Mouse (Mus musculus): ENCODE measurements around the gene Ets1. TPM values are rescaled to one million over a fixed set of nuclear protein-coding genes. Genes with fewer than 3 reads are reported as not detected.

Gene Ets1
- total RNA-seq, 1 experiment from 2014 or later = 744 TPM

DNA sequence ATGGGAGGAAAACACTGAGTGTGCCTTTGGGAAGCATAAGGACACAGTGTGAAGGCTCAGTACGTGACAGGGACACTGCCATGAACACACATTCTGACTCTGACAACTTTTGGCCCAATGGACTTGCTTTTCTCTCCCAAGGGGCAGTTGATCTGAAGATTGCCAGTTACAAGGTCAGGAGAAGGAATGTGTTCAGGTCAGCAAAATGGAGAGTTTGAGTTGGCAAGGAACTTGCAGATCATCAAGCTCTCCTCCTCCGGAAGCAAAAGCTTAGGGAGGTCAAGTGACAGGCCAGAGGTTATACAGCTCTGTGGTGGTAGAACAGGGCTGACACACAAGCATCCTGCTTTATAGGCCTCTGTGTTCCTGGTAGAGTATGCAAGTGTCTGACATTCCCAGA lies 21.1 kb downstream of the Ets1 start:
- ATAC-seq (ENCODE audit: extremely low read depth, insufficient number of reproducible peaks, low FRiP score, poor library complexity, severe bottlenecking) = no peak

DNA sequence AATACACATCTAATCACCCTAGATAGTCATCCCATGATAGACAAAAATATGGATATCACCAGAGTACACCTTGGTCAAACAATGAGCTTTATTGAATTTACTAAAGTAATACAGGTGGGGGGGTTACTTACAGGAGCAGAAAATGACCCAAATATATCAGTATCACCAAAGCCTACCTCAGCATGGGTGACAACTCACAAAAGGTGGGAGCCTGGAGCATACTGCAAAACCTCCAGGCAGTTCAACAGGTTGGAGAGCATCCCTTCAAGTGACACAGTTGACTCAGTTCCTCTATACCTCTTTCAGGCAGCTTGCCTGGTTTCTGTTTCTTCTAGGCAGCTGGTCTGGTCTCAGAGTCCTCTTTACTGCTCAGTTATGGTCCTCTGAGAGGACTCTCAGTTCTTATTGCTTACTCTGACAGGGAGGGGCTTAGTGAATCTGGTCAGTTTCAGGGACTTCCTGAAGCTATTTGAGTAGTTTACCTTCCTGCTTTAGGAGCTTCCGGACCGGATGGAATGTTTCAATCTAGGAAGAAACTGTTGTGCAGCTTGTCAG lies 24.5 kb downstream of the Ets1 start:
- ATAC-seq (ENCODE audit: extremely low read depth, insufficient number of reproducible peaks, low FRiP score, poor library complexity, severe bottlenecking) = peak; percentile 49; the same call in 1 of the 2 replicates

DNA sequence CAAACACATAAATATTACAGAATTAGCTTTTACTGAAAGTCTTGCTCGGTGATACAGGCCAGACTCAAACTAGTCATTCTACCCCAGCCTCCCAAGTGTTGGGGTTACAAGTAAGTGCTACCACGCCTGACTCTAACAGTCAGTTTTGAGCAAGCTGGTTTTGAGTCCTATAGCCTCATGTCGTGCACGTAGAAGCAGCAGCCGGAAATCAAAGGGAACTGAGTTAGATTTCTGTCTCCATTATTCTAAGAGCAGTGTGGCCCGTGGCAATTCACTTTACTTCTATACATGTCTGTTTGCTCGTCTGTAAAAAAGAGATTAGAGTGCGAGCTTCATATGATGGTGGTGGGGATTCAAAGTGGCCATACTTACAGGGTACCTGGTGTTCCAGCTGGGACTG lies 25.1 kb downstream of the Ets1 start:
- ATAC-seq (ENCODE audit: extremely low read depth, insufficient number of reproducible peaks, low FRiP score, poor library complexity, severe bottlenecking) = no peak

DNA sequence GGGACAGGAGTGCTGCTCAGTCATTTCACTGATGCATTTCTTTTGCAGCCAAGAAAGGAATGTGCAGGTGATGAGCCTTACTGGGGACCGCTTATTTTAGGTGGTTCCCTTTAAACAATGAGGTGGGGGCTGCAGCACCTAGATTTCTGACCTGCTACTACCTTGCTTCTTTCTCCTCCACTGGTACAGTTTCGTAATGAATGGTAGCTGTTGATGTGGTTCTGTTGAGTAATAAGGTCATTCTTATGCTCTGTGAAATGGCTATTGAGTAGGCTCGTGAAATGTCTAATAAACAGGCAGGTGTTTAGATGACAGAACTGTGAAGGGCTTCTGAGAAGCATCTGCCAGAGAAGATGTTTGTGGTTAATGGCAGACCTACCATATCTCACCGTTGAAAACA lies 25.5 kb downstream of the Ets1 start:
- no peak for ATAC-seq (ENCODE audit: extremely low read depth, insufficient number of reproducible peaks, low FRiP score, poor library complexity, severe bottlenecking)

DNA sequence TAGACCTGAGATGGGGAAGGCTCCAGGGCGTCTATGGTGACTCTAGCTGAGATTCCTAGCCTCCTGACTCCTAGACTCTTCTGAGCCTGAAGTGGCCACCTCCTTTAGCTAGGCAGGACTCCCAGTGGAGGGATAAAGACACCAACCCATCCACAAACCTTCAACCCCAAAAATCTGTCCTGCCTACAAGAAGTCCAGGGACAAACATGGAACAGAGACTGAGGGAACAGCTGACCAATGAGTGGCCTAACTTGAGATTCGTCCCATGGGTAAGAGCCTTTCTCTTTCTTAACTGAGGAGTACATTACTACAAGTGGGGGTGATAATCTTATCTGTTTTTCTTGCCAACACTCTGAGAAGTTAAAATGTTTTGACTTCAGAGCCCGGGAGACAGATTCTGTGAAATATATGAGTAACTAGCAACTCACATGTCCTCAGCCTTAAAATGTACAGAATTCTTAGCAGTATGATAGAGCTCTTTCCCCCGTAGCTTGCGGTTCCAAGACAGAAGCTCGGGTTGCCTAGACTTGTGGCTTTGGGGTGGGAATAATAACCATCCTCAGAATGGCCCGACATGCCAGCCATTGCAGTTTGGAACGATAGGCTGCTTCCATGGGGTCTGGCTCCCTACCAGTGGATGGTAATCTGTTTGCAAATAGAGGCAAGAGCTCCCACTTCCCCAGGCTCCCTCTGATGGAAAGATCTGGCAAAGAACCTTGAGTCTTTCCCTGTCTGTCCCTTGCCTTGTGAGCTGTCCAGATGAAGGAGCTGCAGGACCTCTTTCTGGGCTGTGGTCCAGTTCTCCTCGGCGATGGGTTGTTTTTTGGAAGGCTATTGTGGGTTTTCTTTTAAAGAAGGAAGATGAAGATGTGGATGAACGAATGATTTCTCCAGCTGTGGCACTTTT lies 30.8 kb downstream of the Ets1 start:
- no peak for ATAC-seq (ENCODE audit: extremely low read depth, insufficient number of reproducible peaks, low FRiP score, poor library complexity, severe bottlenecking)

DNA sequence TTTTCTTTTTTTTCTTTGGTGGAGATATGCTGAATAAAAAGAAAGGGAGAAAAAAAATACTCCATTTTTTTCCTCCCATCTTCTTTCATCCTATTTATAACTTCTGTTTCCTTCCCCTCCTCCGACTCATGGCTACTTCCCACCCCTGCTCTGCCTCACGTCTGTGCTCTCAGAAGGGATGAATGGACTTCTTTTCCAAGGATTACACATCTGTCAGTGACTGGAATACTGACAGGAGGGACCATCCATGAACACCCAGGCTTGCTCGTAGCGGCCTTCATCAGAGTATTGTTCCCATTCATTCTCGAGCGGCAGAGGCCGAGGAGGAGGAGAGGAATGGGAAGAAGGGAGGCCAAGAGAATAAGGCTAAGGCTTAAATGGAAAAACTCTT lies 31.5 kb downstream of the Ets1 start:
- ATAC-seq (ENCODE audit: extremely low read depth, insufficient number of reproducible peaks, low FRiP score, poor library complexity, severe bottlenecking) = no peak

DNA sequence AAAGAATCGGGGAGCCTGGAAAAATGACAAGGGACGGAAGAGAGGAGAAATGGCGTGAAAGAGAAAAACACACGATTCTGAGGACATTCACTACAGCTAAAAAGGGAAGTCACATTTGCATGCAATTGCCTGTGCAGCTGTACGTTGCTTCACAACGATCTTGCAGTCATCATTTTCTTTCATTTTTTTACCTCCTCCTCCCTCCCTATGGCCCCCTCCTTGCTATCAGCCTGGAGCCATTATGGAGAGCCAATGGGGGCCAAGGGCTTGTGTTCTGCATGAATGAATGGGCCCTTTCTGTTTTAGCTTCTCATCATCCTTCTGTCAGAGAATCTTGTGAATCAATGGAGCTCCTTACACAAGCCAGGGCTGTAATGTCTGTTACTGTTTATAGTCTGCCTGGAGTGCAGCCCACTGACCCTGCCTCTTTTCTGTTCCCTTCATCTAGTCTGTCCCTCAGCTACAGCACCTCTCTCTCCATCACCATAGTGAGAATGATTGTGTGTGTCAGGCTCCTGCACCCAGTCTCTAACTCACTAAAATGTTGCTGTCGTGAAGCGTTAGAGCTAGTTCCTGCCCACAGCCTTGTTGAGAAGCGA lies 32.2 kb downstream of the Ets1 start:
- peak; percentile 84 for ATAC-seq (ENCODE audit: extremely low read depth, insufficient number of reproducible peaks, low FRiP score, poor library complexity, severe bottlenecking)

DNA sequence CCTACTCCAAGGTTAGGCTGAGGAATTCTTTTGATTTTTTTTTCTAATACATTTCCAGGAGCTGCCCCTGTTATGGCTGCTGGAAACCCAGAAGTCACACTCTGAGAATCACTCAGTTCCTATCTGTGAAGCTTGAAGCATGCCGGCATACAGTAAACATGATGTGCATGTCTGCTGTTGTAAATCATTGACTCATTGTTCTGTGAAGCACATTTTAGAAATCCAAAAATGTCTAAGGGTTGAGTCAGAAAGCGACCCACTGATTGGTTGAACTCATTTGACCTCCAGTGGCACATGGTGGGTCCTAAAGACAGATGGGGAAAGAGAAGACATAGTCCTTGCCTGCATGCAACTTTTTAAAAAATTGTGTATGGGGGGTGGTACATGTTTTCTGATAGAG lies 33.4 kb downstream of the Ets1 start:
- no peak for ATAC-seq (ENCODE audit: extremely low read depth, insufficient number of reproducible peaks, low FRiP score, poor library complexity, severe bottlenecking)

DNA sequence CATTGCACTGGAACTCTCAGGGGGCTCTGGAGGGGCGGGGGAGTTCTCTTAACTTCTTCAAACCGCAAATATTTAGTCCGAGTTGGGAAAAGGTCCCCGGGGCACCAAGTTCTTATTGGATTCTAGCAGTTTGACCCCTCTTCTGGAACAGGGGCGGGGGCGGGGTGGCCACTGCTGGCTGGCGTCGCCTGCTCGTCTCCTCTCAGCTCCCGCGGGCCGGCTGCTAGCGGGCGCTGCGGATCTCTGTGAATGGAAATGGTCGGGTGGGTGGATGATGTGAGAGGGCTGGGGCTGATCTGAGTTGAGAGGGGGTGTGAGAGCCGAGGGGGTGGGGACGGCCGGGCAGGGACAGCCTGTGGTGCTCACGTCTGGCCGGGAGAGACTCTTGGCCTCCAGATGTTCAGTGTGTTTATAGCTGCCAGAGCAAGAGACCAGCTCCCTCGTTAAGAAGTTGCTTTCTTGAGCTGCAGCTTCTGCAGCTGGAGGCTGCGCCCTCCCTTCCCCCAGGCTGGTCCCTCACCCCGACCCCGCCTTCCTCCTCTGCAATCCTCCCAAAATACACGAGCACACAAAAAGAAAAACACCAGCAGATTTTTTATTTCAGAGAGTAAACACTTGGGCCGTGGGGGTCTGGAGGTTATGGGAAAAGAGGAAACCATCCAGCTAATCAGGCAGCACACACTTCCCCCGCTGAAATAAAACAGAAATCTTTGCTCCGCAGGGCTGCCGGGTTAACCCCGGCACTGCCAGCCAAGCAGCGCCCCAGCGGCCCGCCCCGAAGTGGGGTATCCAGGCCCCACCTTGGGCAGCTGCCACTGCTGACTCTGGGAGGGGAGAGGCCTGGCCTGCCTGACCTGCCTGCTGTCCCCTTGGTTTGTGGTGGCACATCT lies 36.2 kb downstream of the Ets1 start:
- peak; percentile 49 for ATAC-seq (ENCODE audit: extremely low read depth, insufficient number of reproducible peaks, low FRiP score, poor library complexity, severe bottlenecking)

DNA sequence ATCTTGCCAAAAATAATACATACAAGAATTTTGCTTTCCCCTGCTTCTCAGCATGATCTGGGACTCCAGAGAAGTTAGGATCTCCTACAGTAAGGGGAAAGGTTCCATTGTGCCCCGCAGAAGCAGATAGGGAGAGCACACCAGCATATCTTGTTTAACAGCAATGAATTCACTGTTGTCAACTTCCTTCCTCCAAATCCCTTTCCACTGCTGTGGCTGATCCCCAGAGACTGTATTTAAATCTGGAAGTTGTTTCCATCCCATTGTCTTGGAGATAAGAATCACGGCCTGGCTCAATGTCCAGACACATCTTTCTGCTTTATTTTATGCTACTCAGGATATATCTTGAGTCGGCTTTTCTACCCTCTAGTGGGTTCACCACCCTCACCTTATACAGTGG lies 37.9 kb downstream of the Ets1 start:
- ATAC-seq (ENCODE audit: extremely low read depth, insufficient number of reproducible peaks, low FRiP score, poor library complexity, severe bottlenecking) = no peak

DNA sequence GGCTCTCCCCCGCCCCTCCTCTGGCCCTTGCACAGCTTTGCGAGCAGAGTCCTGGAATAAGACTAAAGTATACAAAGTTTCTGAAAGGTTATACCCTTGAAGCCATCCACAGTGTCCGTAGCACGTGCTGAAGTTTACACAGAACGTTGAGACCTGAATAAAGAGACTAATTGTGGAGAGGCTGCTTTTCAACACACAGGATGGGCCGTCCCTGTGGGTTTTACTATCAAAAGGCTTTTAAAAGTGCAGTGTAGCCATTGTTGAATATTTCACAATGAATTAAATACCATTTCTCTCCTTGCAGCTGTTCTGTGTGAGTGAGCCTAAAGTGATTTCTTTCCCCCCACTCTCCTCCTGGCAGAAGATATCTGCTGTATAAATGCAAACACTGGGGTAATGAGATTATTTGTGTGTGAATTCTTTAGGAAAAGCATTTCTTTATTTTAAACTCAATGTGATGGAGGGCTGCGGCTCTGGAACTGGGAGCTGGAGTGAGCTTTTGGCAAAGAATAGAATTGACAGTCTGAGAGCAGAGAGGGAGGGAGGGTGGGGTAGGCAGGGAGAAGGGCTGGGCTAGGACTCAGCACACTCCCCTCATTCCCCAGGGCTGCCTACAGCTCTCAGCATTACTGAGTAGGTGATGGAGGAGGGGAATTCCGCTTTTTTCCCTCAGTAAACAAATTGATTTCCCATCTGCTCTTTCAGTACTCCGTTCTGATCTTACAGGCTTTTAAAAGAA lies 39.8 kb downstream of the Ets1 start:
- ATAC-seq (ENCODE audit: extremely low read depth, insufficient number of reproducible peaks, low FRiP score, poor library complexity, severe bottlenecking) = no peak

DNA sequence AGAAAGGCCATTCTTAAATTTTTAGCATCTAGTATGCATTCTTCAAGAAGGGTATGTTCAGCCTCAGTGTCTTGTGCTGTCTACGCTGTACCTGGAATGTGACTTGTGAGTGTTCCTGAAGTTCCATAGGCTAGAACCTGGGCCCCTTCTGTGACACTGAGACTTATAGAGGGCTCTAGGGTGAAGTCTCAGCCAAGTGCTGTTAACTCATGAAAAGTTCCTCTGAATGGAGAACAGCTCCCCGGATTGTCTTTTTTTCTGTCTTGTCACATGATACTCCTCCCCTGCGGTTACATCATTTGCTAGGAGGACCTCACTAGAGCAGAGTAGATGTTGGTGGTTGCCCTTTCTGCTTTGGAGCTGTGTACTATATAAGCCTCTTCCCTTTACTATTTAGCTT lies 40.5 kb downstream of the Ets1 start:
- no peak; the same call in 1 of the 2 replicates for ATAC-seq (ENCODE audit: extremely low read depth, insufficient number of reproducible peaks, low FRiP score, poor library complexity, severe bottlenecking)

DNA sequence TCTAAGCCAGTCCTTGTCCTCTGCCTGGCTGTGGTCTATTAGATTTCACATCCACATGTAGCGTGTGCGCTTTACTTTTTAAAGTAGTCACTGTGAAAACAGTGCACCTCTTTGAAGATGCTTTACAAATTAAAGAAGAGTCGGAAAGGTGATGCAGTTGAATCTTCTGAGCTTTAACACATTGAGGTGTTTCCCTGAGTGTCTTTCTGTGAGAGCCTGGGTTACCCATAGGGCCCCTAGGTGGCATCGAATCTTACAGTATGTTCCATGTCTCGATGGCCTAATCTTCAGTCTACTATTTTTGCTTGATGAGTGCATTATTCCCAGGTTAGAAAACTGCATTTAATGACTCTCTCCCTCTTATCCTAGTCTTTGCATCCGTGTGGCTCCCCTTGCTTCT lies 41.6 kb downstream of the Ets1 start:
- no peak for ATAC-seq (ENCODE audit: extremely low read depth, insufficient number of reproducible peaks, low FRiP score, poor library complexity, severe bottlenecking)

DNA sequence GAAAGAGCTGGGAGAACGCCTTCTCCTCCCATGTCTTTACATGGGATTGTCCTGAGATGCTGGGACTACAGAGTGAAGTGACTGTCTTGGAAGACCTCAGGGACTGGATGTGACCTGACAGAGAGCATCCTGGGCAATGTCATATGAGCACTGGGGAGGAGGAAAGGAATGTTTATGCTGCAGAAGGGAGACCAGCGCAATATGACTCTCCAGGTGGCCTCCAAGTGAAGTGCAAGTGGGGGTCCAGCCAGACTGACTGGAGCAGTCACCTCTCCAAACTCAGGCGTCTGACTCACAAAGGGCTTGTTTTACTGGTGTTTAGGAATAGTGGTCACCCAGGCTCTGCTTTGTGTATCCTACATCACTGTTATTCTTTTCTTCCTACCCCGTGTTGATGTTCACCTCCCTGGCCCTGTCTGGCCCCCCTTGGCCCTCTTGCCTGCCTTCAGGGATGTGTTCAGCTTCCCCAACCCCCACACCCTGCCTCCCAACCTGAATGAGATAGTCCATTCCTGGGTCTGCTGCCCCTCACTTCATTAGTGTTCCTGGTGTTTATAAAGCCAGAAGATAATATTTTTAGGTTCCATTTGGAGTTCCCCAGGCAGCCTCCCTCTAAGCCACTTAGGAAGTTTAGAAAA lies 42.2 kb downstream of the Ets1 start:
- ATAC-seq (ENCODE audit: extremely low read depth, insufficient number of reproducible peaks, low FRiP score, poor library complexity, severe bottlenecking) = no peak

DNA sequence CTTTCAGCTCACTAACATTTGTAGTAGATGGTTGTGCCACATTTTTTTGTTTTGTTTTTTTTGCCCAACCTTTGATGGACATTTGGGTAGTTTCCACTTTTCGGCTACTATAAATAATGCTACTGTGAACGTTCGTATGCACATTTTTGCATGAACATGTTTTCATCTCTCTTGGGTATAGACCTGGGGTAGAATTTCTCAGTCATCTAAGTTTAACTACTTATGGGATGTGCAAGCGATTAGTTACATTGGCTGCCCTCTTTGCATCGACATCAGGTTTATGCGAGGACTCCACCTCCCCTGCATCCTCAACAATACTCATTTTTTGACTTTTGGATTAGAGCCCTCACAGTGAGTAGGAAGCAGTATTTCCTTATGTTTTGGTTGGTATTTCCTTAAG lies 43.5 kb downstream of the Ets1 start:
- ATAC-seq (ENCODE audit: extremely low read depth, insufficient number of reproducible peaks, low FRiP score, poor library complexity, severe bottlenecking) = peak; percentile 62

DNA sequence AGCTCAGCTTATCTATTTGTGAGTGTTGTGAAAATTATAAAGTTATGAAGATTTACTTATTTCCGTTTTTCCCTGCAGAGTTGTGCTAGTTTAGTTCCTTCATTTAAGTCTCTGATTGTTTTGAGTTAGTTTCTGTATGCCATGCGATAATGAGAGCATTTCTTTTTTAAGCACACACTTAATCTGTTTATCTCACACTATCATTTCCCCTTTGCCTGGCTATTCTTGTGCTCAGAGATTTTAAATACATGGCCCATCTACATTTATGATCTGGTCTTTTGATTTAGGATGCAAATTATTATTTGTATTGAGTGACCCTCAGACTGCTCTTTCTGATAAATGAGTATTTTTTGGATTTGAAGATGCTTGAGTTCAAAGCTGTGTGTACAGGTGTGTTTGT lies 44.2 kb downstream of the Ets1 start:
- no peak for ATAC-seq (ENCODE audit: extremely low read depth, insufficient number of reproducible peaks, low FRiP score, poor library complexity, severe bottlenecking)

DNA sequence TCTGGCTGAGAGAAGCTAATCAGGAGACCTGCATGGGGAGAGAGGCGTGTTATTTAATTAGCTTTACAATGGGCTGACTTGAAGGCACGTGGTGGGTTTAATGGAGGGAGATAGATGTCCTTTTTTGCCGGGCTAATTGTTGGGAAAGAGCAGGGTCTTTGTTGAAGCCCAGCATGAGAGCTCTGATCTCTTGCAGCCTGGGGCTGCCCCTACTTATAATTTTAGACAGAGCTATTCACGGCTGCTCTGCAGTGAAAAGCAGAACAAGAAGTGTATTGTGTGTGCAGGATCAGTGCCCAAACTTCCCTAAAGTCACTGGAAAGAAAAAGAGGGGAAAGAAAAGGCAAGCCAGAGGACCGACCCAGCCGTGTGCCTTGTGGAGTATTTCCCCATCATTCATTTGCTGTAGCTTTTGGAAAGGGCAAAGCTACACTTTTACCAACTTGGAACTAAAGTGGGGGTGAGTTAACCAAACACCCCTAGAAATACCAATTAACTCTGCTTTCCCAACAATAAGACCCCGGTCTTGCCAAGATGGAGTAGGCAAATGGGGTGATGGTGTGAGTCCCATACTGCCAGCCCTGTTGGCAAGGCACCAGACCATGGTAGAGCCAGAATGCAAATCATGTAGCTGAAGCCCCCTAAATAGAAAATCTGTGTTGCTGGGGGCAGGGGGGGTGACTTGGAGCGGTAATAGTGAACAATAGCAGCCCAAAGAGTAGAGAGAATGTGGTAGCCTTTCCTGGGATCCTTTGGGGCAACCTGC lies 50.0 kb downstream of the Ets1 start:
- peak; percentile 71; the same call in 1 of the 2 replicates for ATAC-seq (ENCODE audit: extremely low read depth, insufficient number of reproducible peaks, low FRiP score, poor library complexity, severe bottlenecking)

DNA sequence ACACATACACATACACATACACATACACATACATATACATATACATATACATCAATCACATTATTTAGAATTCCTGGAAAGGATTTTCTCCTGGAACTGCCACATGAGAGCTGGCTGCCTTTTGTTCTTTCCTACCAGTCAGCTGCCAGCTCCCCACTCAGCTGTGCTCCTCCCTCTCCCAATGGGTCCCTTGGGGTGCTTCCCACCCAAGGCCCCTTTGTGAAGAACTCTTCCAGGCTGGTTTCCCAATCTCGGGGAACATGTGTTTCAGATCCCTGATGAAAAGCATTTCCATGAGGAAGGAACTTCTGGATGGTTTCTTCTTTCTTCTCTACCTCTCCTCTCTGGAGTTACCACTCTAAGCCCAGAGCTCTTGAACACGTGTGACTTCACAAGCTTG lies 52.3 kb downstream of the Ets1 start:
- no peak for ATAC-seq (ENCODE audit: extremely low read depth, insufficient number of reproducible peaks, low FRiP score, poor library complexity, severe bottlenecking)
